Mouse (Mus musculus): Measurements from ENCODE around the gene Hmgn2. TPM values are rescaled to one million over a fixed set of nuclear protein-coding genes. Genes with fewer than 3 reads are reported as not detected.

Gene Hmgn2
- total and polyA plus RNA-seq, 3 experiments: 125 to 230 (median 186) TPM

DNA sequence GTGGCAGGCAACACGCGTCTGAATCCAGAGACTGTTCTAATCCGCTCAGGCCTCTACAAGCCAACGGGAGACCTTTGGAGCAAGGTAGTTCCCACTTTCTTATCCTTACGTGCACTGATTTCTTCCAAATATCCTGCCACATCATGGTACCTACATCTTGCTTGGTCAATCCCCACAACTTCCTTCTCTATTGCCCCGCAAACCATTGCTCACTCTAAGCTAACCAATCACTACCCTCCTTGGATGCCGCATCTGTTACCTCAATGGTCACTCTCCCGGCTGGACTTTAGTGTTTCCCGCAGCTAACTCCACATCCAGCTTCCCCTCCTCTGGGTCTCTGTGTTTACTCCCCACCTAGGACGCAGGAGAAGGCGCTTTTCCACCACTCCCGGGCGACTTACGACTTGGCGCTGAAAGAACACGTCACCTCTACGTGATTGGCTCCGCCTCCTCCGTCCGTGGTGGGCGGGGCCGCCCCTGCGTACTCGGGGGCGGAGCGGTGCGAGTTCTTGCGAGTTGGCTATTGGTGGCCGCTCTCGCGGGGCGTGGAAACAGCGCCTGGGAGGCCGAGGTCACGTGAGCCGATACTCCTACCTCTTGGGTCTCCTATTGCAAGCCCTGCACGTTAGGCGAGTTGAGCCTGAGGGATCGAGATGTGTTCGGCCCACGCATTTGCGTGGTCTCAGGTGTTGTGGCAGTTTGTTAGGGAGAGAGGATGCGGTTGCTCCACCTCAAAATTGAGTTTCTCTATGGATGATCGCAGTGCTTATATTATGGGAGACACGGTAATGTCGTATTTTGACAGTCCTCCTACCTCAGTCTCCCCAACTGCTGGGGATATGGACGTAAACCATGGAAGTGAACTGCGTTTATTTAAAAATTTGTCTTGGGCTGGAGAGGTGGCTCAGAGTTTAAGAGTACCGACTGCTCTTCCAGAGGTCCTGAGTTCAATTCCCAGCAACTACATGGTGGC is 32.3 kb upstream of the Hmgn2 start, which contains the start of gene Dhdds:
Gene Dhdds, minus strand, starts transcription at position 453 of the 973 bp plus-strand sequence.
- Histone ChIP-seq H3K27me3 (ENCODE audit: control insufficient read depth in 1 of 2, insufficient read depth in 2 of 2, low read length in 2 of 2) (no peaks in the 10 kb centered on the region), H3K27ac (ENCODE audit: control insufficient read depth, low read depth, low read length) (peak within 1 kb of the TSS; percentile 13; the same call in 1 of the 2 replicates), H3K4me3 (ENCODE audit: control insufficient read depth in 1 of 2, insufficient read depth in 1 of 2, low read depth in 2 of 2, low read length in 2 of 2) (peak within 1 kb of the TSS; percentile 82 to 83), H3K9me3 (replicated peaks; ENCODE audit: insufficient read depth, low read length) (no peaks in the 10 kb centered on the region), H3K4me1 (ENCODE audit: control insufficient read depth in 1 of 2, insufficient read depth in 2 of 2, low read length in 2 of 2) (peaks cover 0 to 18% of the 10 kb centered on the region in 2 experiments; a peak in 2 of 4 replicates), H3K9ac (ENCODE audit: control insufficient read depth, low read depth, low read length, poor library complexity, severe bottlenecking) (peak within 1 kb of the TSS; percentile 73), H3K79me2 (ENCODE audit: control insufficient read depth, insufficient read depth, low read length, poor library complexity) (peaks cover 3% of the 10 kb centered on the region), H3K36me3 (ENCODE audit: control insufficient read depth in 1 of 2, insufficient read depth in 2 of 2, low read length in 2 of 2) (peaks cover 3 to 7% of the 10 kb centered on the region in 2 experiments)
- TF ChIP-seq CHD1 (IDR thresholded peaks at IDR 0.05; ENCODE audit: low read depth, low read length): no peak
- TF ChIP-seq RAD21 (IDR thresholded peaks at IDR 0.05; ENCODE audit: low read depth, low read length): no peak
- TF ChIP-seq GATA1 (IDR thresholded peaks at IDR 0.05; ENCODE audit: low read depth, low read length): no peak
- no peak for TF ChIP-seq GABPA (IDR thresholded peaks at IDR 0.05; ENCODE audit: low read depth, low read length)
- no peak for TF ChIP-seq CHD2 (IDR thresholded peaks at IDR 0.05; ENCODE audit: low read length)
- peak; percentile 86 for TF ChIP-seq NELFE (IDR thresholded peaks at IDR 0.05; ENCODE audit: low read depth, low read length)
- TF ChIP-seq USF1 (IDR thresholded peaks at IDR 0.05; ENCODE audit: low read depth, low read length): no peak
- TF ChIP-seq SIN3A (IDR thresholded peaks at IDR 0.05; ENCODE audit: low read length): peak; percentile 95
- no peak for TF ChIP-seq SMC3 (IDR thresholded peaks at IDR 0.05; ENCODE audit: low read depth, low read length)
- TF ChIP-seq MAZ (IDR thresholded peaks at IDR 0.05; ENCODE audit: low read depth, low read length): peak; percentile 44; the same call in 1 of the 2 replicates
- peak; percentile 35; the same call in 1 of the 2 replicates for TF ChIP-seq TBP (IDR thresholded peaks at IDR 0.05; ENCODE audit: low read depth, low read length)
- TF ChIP-seq HCFC1 (IDR thresholded peaks at IDR 0.05; ENCODE audit: low read depth, low read length): peak; percentile 86
- no peak for TF ChIP-seq ETS1 (IDR thresholded peaks at IDR 0.05; ENCODE audit: low read depth, low read length)
- TF ChIP-seq JUND (IDR thresholded peaks at IDR 0.05; ENCODE audit: low read depth, low read length): no peak
- no peak; the same call in 1 of the 2 replicates for TF ChIP-seq KAT2A (conservative IDR thresholded peaks at IDR 0.05; ENCODE audit: low read depth, low read length)
- no peak for TF ChIP-seq ZNF384 (IDR thresholded peaks at IDR 0.05; ENCODE audit: low read depth, low read length)
- TF ChIP-seq POLR2A (IDR thresholded peaks at IDR 0.05; ENCODE audit: control insufficient read depth in 1 of 2, insufficient read depth in 1 of 2, low read depth in 1 of 2, low read length in 2 of 2, poor library complexity in 1 of 2): peak; percentile 72 to 89; a peak in 3 of 4 replicates
- TF ChIP-seq MYC (IDR thresholded peaks at IDR 0.05; ENCODE audit: low read depth, low read length): no peak
- peak; percentile 87 for TF ChIP-seq POLR2AphosphoS2 (IDR thresholded peaks at IDR 0.05; ENCODE audit: low read length)
- no peak for TF ChIP-seq RCOR1 (IDR thresholded peaks at IDR 0.05; ENCODE audit: low read depth, low read length)
- no peak for TF ChIP-seq TAL1 (IDR thresholded peaks at IDR 0.05; ENCODE audit: low read length)
- TF ChIP-seq EP300 (IDR thresholded peaks at IDR 0.05; ENCODE audit: low read depth in 1 of 2, low read length in 2 of 2): no peak
- TF ChIP-seq USF2 (IDR thresholded peaks at IDR 0.05; ENCODE audit: borderline replicate concordance in 1 of 2, insufficient read depth in 1 of 2, low read depth in 1 of 2, low read length in 2 of 2): no peak
- peak; percentile 74 for TF ChIP-seq ZMIZ1 (IDR thresholded peaks at IDR 0.05; ENCODE audit: low read depth, low read length)
- TF ChIP-seq MXI1 (IDR thresholded peaks at IDR 0.05; ENCODE audit: low read depth, low read length): peak; percentile 90
- TF ChIP-seq ELF1 (IDR thresholded peaks at IDR 0.05; ENCODE audit: low read depth, low read length): 0 out of 2 replicates have a peak, but pooled peaks have one; percentile 22
- peak; percentile 34; the same call in 1 of the 2 replicates for TF ChIP-seq E2F4 (IDR thresholded peaks at IDR 0.05; ENCODE audit: borderline replicate concordance, low read depth, low read length)
- no peak for TF ChIP-seq BHLHE40 (IDR thresholded peaks at IDR 0.05; ENCODE audit: borderline replicate concordance, low read depth, low read length)
- no peak for TF ChIP-seq MYB (IDR thresholded peaks at IDR 0.05; ENCODE audit: low read depth, low read length)
- TF ChIP-seq NRF1 (IDR thresholded peaks at IDR 0.05; ENCODE audit: insufficient read depth, low read depth, low read length, poor library complexity, severe bottlenecking): 0 out of 2 replicates have a peak, but pooled peaks have one; percentile 15
- TF ChIP-seq ZC3H11A (IDR thresholded peaks at IDR 0.05; ENCODE audit: low read depth, low read length): no peak
- TF ChIP-seq TCF12 (IDR thresholded peaks at IDR 0.05; ENCODE audit: low read depth, low read length): peak; percentile 47; the same call in 1 of the 2 replicates
- no peak for TF ChIP-seq POLR2AphosphoS5 (IDR thresholded peaks at IDR 0.05; ENCODE audit: borderline replicate concordance, low read depth, low read length)
- TF ChIP-seq MAX (IDR thresholded peaks at IDR 0.05; ENCODE audit: low read length): no peak
- DNase-seq (ENCODE audit: low read depth, low spot score): peak; percentile 98
